Mouse (Mus musculus) intestine, embryonic 14.5 days (tissue): ENCODE measurements around the gene Dph1. TPM values are rescaled to one million over a fixed set of nuclear protein-coding genes. Genes with fewer than 3 reads are reported as not detected.

Source experiments
- ATAC-seq: fragments of 200-750 bp; cut with Nextera tagmentation; replicated peaks from 2 replicates; pipeline ENCODE4 v1.8.0; 2017; ENCODE audit warnings: low read depth, moderate number of reproducible peaks, moderate TSS enrichment, moderate library complexity; ENCODE audit not compliant: low FRiP score, low TSS enrichment
- DNase-seq: peaks from one replicate; pipeline ENCODE4 v3.0.0-alpha.2; 2018; ENCODE audit warnings: low spot score
- H3K27ac ChIP-seq: fragments of 300-500 bp; sonication (generic); 2 replicates; pipeline ENCODE4 v1.5.1; 2014; ENCODE audit warnings: low read depth, mild to moderate bottlenecking, control low read depth
- H3K27me3 ChIP-seq: fragments of 300-500 bp; sonication (generic); replicated peaks from 2 replicates; pipeline ENCODE4 v1.6.1; 2014; ENCODE audit warnings: low read length, control low read depth; ENCODE audit not compliant: control insufficient read depth, insufficient read depth
- H3K36me3 ChIP-seq: fragments of 300-500 bp; sonication (generic); 2 replicates; pipeline ENCODE4 v1.6.1; 2014; ENCODE audit warnings: low read length, control low read depth; ENCODE audit not compliant: control insufficient read depth, insufficient read depth
- H3K4me1 ChIP-seq: fragments of 300-500 bp; sonication (generic); replicated peaks from 2 replicates; pipeline ENCODE4 v1.6.1; 2014; ENCODE audit warnings: low read length, control low read depth, mixed read lengths; ENCODE audit not compliant: control insufficient read depth, insufficient read depth
- H3K4me2 ChIP-seq: fragments of 300-500 bp; sonication (generic); 2 replicates; pipeline ENCODE4 v1.6.1; 2014; ENCODE audit warnings: low read length
- H3K4me3 ChIP-seq: fragments of 300-500 bp; sonication (generic); 2 replicates; pipeline ENCODE4 v1.5.1; 2014; ENCODE audit warnings: low read depth, low read length, control low read depth, mixed read lengths
- H3K9ac ChIP-seq: fragments of 300-500 bp; sonication (generic); 2 replicates; pipeline ENCODE4 v1.6.1; 2014; ENCODE audit warnings: mild to moderate bottlenecking, low read length
- H3K9me3 ChIP-seq: fragments of 300-500 bp; sonication (generic); 2 replicates; pipeline ENCODE4 v1.6.1; 2016; ENCODE audit warnings: low read length, control low read depth; ENCODE audit not compliant: control insufficient read depth
- WGBS: fragments of 180-500 bp; shearing (Covaris S2); extraction: QIAGEN DNeasy Blood & Tissue Kit; methylation state at CpG from one replicate; pipeline ENCODE4 v1.1.7; 2014; 5-methylcytosine and 5-hydroxymethylcytosine counted together
- polyA plus RNA-seq: library from polyadenylated mRNA; unstranded; fragments of >200 nt; fragmentation: Nextera tagmentation; extraction: Ambion mirVana; gene quantifications from 2 replicates; pipeline ENCODE4 v1.2.1, GENCODE M21; 2014

The Dph1 gene
- polyA plus RNA-seq, 1 experiment from 2014 or later = 31.5 TPM

DNA sequence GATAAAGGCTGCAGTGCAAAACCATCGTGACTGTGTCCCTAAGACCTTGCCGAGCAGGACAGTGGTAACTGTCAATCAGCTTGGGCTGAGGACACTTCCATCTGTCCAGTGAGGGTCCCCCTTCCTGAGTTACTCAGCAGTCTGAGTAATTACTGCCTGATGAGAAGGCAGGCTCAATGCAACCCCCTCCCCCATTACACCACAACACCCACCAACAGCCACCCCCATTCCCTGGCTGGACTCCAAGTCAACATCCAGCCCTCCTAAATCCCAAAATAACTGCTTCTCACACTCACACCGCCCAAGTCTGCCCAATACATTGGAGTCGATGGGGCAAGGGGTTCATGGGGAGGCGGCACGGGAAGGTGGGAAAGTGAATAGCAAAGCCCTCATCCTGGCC, 800 bp upstream of the Dph1 start:
- H3K4me2 ChIP-seq = no peak overlapping the region
- WGBS = 69% methylated on average over 6 of the region's 6 CpGs
- H3K4me1 ChIP-seq = peaks cover 24% of the 10 kb centered on the region
- H3K9ac ChIP-seq = no peak overlapping the region
- no peak overlapping the region for H3K4me3 ChIP-seq
- H3K9me3 ChIP-seq = no peaks in the 10 kb centered on the region
- no peak overlapping the region for H3K27ac ChIP-seq
- H3K27me3 ChIP-seq = peaks cover 52% of the 10 kb centered on the region
- DNase-seq (no peak), ATAC-seq (no peak)
- H3K36me3 ChIP-seq = no peaks in the 10 kb centered on the region

DNA sequence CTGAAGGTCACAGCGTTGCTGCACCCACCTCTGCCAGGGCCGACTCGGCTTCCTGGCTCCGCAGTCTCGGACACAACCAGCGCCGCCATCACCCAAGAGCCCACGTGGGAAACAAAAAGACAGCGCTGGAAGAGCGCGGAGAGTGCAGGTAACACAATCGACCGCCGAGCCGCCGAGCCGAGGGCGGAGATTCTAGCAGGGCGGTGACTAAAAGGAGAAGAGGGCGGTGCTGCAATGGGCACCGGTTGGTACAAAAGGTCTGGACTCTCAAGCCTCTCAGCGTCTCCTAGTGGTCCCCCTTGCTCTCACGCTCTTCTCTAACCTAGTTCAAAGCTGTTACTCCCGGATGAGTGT, 693 bp downstream of the Dph1 start:
- Histone ChIP-seq H3K27ac (peak overlapping the region; percentile 43; the same call in 1 of the 2 replicates), H3K9ac (peak overlapping the region; percentile 59), H3K36me3 (peaks cover 9% of the 10 kb centered on the region; the same call in 1 of the 2 replicates), H3K4me2 (peak overlapping the region; percentile 91), H3K9me3 (no peaks in the 10 kb centered on the region), H3K4me1 (peaks cover 23% of the 10 kb centered on the region), H3K4me3 (peak overlapping the region; percentile 92), H3K27me3 (peaks cover 37% of the 10 kb centered on the region)
- peak; percentile 72 for ATAC-seq
- peak; percentile 87 for DNase-seq
- under 1% methylated on average over 24 of the region's 24 CpGs for WGBS

DNA sequence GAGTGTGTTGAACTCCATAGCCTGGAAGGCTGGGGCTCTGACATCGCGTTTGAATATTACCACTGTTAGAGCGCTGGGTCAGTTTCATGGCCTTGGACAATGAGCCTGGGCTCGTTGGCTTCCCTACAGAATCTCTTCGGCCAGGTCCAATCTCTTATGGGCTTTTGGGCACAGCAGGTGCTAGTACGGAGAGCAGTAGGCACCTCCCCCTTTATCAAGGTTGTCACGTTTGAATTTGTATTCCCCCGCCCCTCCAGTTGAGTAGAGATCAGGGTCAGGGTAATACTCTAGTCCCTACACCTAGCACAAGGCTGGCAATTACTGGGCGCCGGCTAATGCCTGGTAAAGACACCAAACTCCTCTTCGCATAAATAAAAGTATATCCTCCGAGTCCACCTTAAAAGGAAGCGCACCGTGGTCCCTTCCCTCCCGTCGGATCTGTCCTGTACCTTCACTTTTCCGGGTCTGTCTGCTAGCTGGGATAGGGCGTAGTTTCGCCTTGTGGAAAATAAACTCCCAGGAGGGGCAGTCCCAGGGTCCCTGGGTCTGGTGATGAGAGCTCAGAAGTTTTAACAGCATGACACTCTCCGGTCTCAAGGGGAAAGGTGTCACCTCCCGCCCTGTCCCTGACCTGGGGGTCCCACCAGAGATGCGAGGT, 1.2 kb downstream of the Dph1 start:
- Histone ChIP-seq H3K4me1 (peaks cover 18% of the 10 kb centered on the region), H3K4me2 (peak overlapping the region; percentile 91), H3K36me3 (peaks cover 12% of the 10 kb centered on the region), H3K9me3 (no peaks in the 10 kb centered on the region), H3K4me3 (peak overlapping the region; percentile 92), H3K9ac (peak overlapping the region; percentile 59), H3K27me3 (peaks cover 32% of the 10 kb centered on the region), H3K27ac (peak overlapping the region; percentile 43; the same call in 1 of the 2 replicates)
- DNase-seq (no peak), ATAC-seq (peak; percentile 55)
- under 1% methylated on average over 22 of the region's 22 CpGs for WGBS

DNA sequence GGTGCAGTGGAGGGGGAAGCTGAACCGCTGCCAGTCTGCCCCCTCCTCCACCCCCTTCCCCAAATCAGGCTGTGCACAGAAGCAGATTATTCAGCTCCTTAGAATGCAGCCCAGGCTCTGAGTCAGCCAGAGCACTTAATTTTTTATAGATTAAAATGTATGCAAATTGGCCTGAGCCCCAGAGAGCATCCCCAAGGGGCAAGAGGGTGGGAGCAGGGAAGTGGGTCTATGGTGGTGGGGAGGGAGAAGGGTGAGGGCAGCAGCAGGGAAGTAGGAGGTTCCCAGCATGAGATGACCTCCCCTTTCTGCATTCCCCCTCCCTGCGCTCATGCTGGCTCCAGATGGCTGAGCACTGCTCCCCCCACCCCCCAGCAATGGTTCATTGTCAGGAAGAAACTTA, 6.1 kb downstream of the Dph1 start:
- Histone ChIP-seq H3K4me2 (no peak overlapping the region), H3K9ac (no peak overlapping the region), H3K4me1 (peaks cover 9% of the 10 kb centered on the region), H3K4me3 (no peak overlapping the region), H3K27ac (no peak overlapping the region), H3K36me3 (peaks cover 55% of the 10 kb centered on the region), H3K27me3 (no peaks in the 10 kb centered on the region), H3K9me3 (no peaks in the 10 kb centered on the region)
- 90% methylated on average over 2 of the region's 2 CpGs for WGBS
- ATAC-seq (no peak), DNase-seq (no peak)

DNA sequence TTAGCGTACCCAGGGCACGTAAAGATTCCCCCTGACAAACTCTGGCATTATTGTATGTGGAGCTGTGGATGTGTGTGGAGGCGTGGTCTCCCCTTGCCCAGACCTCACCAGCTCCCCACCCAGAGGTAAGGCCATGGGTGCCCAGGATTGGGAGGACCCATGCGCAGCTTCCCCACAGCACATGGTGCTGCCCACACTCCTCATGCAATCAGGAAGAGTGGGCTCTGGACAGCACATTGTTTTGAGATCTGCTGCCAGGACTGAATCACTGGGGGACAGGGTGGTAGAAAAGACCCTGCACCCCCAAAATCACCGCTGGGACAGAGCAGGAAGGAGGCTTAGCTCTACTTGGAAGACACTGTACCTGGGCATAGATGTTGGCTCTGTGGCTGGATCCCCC, 6.5 kb downstream of the Dph1 start:
- no peak for ATAC-seq
- no peak for DNase-seq
- Histone ChIP-seq H3K27me3 (no peaks in the 10 kb centered on the region), H3K9ac (no peak overlapping the region), H3K27ac (no peak overlapping the region), H3K4me2 (no peak overlapping the region), H3K36me3 (peaks cover 55% of the 10 kb centered on the region), H3K9me3 (no peaks in the 10 kb centered on the region), H3K4me3 (no peak overlapping the region), H3K4me1 (peaks cover 7% of the 10 kb centered on the region)
- 92% methylated on average over 5 of the region's 5 CpGs for WGBS

DNA sequence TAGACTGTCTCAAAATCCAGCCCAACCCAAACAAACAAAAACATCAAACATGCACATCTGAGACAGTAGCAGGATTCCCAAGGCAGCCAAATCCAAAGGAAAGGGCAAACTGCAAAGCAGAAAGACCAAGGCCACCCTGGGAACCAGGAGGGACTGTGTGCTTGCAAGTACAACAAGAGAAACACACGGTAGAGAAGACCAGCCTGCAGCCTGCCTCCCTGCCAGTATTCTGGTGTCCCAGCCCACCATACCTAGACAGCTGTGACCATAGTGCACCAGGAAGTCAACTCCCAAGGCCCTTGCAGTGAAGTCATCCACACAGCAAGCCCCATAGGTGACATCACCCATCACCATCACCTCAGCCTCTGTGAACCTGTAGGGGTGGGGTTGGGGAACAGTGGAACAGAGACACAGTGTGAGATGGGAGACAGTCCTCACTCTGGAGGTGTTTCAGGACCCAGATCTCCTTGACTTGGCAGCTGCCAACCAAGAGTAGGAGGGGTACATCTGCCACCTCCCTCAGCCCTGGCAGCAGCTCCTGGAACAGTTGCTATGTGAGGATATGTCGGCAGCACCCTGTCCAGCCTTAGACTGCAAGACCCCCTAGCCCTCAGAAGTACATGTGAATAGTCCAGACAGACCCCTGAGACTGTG, 7.0 kb downstream of the Dph1 start:
- Histone ChIP-seq H3K27ac (no peak overlapping the region), H3K9me3 (no peaks in the 10 kb centered on the region), H3K27me3 (no peaks in the 10 kb centered on the region), H3K4me3 (no peak overlapping the region), H3K9ac (no peak overlapping the region), H3K4me2 (no peak overlapping the region), H3K36me3 (peaks cover 55% of the 10 kb centered on the region), H3K4me1 (peaks cover 7% of the 10 kb centered on the region; the same call in 1 of the 2 replicates)
- DNase-seq (no peak), ATAC-seq (no peak)
- WGBS = 83% methylated on average over 2 of the region's 2 CpGs

DNA sequence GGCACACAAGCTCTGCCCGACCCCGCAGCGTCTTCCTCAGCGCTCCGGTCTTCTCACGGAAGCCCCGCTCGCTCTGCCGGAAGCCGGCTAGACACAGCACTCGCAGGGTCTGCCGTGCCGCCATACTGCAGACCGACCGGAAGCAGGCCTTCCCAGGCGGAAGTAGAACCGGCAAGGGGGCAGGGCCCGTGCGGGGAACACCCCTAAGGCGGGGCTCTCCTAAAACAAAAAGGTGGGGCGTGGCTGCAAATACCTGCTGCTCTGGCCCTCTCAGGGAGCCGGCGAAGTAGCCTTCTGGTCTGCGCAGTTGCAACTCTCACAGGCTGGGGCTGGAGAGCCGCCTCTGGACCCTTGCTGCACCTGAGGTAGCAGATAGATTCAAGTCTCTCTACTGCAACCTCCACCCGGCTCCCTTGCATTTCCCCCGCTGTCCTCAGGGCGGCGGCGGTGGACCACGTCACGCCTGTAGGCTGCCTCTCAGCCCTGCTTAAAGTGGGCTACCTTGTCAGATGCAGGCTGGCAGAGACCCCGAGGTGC, 12.3 kb downstream of the Dph1 start, which contains the start of gene Ovca2:
Gene Ovca2 (minus strand): TSS at position 164 of the 537 bp plus-strand sequence.
- peaks cover 50% of the 10 kb centered on the region for H3K36me3 ChIP-seq
- under 1% methylated on average over 33 of the region's 33 CpGs for WGBS
- H3K27ac ChIP-seq = peak within 1 kb of the TSS; percentile 63; the same call in 1 of the 2 replicates
- H3K4me1 ChIP-seq = peaks cover 18% of the 10 kb centered on the region
- H3K4me3 ChIP-seq = peak within 1 kb of the TSS; percentile 51
- H3K9me3 ChIP-seq = no peaks in the 10 kb centered on the region
- H3K4me2 ChIP-seq = peak within 1 kb of the TSS; percentile 95
- no peaks in the 10 kb centered on the region for H3K27me3 ChIP-seq
- ATAC-seq (peak; percentile 94), DNase-seq (peak; percentile 97)
- H3K9ac ChIP-seq = peak within 1 kb of the TSS; percentile 53

DNA sequence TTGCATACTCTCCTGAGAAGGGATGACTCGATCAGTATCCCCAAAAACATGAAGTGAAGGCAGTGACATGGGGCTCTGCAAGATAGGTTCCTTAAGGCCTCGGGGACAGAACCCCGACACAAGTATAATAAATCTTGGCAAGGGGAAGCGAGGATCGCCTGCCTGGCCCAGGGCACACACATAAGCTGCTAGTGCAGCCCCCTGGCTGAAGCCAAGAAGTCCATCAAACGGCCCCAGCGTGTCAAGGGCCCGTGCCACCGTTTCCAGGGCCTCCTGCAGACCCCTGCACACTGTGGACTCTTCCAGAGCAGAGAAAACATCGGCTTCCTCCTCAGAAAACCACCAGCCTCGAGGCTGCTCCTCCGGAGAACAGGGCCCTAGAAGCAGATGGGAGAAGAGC, 13.0 kb downstream of the Dph1 start:
- Histone ChIP-seq H3K27me3 (no peaks in the 10 kb centered on the region; the same call in 1 of the 2 replicates), H3K27ac (peak overlapping the region; percentile 63; the same call in 1 of the 2 replicates), H3K4me3 (peak overlapping the region; percentile 51), H3K9me3 (no peaks in the 10 kb centered on the region), H3K4me2 (peak overlapping the region; percentile 95), H3K9ac (peak overlapping the region; percentile 53), H3K36me3 (peaks cover 43% of the 10 kb centered on the region), H3K4me1 (peaks cover 21% of the 10 kb centered on the region)
- WGBS = 43% methylated on average over 12 of the region's 12 CpGs
- no peak for ATAC-seq
- no peak for DNase-seq
